Mouse (Mus musculus): ENCODE results near the gene Slc2a4. TPM values are rescaled to one million over a fixed set of nuclear protein-coding genes. Genes with fewer than 3 reads are reported as not detected.
"Not testable (repeated sequence)": the region's sequence is repeated elsewhere in the genome, so short reads cannot be mapped to it uniquely, and the experiment has no call there.

Gene Slc2a4
- total RNA-seq, 4 experiments from 2014 or later = 36.5 to 90.1 (median 50.0) TPM

DNA sequence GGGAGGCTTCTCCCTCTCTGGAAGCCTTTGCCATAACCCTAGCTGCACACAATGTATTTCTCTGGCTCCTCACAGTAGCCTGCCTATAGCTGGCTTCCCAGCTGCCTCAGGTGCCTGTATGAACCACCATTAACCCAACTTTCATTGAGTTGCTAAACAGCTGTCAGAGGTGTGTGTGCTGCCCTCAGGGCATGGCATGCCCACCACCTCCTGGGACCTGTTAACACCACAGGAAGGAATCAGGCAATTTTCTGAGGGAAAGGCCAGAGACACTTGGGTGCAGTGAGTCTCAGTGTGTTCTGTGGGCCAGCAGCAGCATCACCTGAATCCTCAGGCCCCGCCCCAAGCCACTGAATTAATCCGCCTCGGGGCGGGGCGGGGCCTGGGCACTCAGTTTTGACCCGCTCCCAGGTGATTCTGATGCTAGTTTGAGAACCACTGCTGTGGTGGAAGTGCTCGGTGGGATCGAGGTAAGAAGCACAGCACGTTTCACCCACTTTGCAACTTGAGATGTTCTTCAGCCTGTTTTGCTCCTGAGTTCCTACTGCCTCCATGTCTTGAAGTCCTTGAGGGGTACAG lies 9.5 kb downstream of the Slc2a4 start:
- DNase-seq = no peak

DNA sequence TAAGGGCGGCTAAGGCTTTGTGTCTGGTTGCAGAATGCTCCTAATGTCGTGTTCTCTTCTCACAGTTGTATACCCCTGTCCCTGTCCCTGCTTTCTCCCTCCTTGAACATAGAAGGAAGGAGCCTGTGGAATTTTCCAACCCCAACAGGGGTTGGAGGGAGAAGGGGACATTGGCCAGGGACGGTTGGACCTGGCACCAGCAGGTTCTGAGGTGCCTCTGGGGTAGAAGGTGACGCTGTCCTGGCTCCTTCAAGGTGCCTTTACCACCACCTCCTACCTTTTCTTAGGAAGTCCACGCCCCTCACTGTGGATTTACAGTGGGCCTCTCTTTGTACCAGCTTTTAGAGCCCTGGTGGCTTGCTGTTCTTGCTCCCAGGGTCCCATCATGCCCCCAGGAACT lies 10.2 kb downstream of the Slc2a4 start:
- DNase-seq = no peak

DNA sequence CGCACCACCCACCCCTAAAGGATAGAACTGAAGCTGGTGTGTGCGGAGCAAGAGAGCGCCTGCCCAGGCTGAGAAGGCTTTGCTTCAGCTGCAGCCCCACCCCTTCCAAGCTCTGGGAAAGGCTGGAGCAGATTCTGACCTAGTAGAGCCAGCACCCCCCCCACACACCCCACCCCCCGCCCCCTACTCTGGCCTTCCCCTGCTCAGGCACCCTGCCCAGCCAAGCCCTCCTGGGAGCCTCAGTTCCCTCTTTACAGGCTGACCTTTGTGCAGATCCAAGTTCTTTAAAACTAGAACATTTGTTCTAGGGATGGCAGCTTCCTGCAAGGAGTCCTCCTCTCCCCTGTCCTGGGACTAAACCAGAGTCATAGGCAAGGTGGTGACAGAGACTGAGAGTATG lies 10.6 kb downstream of the Slc2a4 start:
- no peak for DNase-seq

DNA sequence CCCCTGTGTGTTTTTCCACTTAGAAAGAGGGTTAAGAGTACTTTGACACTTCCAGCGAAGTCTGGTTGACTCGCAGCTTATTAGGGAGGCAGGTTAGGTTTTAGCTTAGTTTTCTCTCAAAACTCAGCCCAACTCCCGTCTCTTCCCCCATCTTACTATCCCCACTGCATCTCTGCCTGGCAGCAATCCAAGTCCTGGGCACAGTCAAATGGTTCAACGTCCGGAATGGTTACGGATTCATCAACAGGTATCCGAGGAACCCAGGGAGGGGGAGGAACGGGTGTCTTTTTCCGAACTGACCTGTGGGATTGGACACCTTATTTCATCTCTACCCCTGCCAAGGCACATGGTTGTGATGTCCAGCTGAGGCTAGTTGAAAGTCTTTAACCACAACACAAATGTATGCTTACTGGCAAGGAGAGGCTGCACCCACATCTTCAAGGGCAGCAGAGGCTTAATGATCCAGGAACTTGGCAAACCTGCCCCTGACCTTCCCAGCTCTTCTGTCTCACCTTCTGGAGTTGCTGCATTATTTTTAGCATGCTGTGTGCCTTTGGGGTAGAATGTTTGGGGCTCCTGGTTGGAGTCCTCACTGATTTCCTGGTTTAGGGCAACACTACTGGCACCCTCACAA lies 11.2 kb downstream of the Slc2a4 start:
- DNase-seq = no peak

- DNase-seq = no peak
Observed at GRCm38 (mm10) chr11:69936156-69936555, 11.8 kb downstream of the Slc2a4 start.

- DNase-seq = peak; percentile 79
Observed at GRCm38 (mm10) chr11:69935137-69935879, 12.7 kb downstream of the Slc2a4 start, which contains the start of gene Ybx2. TSS of gene Ybx2 (plus strand) at chr11:69935796.

GRCm38 (mm10) chr11:69934681-69935080 lies 13.3 kb downstream of the Slc2a4 start:
- no peak for DNase-seq

GRCm38 (mm10) chr11:69934169-69934568 lies 13.8 kb downstream of the Slc2a4 start:
- DNase-seq = peak; percentile 82

DNA sequence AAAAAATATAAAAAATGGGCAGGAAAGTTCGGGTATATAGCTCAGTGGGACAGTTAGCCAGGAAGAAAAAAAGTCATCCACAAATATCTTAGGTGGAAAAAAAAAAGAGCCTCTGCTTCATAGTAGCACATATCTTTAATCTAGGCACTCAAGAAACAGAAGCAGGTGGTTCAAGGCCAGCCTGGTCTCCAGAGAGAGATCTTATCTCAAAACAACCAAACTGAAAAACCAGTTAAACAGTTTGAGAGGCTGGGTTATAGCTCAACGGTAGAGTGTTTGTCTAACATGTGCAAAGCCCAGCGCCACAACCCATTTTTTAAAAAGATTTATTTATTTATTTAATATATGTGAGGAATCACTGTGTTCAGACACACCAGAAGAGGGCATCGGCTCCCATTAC lies 14.9 kb downstream of the Slc2a4 start:
- no peak for DNase-seq

DNA sequence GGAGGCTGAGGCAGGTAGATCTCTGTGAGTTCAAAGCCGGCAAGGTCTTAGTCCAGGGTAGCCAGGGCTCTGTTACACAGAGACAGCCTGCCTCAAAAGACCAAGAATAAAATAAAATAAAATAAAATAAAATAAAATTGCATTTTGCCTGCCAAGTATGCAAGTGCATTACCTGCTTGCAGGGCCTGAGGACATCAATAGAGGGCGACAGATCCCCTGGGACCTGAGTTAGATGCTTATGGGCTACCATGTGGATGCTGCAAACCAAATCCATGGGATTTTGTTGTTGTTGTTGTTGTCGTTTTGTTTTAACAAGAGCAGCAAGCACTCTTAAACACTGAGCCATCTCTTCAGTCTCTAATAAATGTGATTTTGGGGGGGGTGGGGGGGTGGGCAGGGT lies 15.7 kb downstream of the Slc2a4 start:
- DNase-seq = no peak

DNA sequence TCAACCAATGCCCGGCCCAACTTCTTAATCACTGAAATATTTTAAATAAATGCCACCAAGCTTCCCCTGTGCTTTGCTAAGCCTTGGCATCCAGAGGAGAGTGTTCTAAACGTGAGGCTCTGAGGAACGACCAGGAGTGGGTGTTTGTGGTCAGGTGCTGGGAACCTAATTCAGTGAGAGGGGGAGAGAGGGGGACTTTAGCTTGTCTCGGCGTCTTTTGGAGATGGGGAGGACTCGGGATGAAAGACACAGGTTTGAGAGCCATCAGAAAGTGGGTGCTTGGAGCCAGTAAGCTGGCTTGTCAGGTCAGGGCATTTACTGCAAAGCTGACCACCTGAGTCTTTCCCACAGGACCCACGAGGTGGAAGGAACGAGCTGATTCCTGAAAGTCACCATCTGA lies 16.2 kb downstream of the Slc2a4 start:
- DNase-seq = no peak

GRCm38 (mm10) chr11:69930967-69931537 lies 16.9 kb downstream of the Slc2a4 start:
- no peak for DNase-seq

DNA sequence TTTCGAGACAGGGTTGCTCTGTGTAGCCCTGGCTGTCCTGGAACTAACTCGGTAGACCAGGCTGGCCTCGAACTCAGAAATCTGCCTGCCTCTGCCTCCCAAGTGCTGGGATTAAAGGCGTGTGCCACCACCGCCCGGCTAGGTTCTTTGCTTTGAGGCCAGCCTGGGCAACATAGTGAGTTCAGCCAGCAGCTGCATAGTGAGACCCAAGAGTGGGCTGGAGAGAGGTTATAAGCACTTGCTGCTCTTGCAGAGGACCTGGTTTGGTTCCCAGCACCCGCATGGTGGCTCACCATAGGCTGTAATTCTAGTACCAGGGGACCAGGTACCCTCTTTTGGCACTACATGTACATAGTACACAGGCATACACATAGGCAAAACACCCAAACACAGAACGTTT lies 17.8 kb downstream of the Slc2a4 start:
- not testable (repeated sequence) for DNase-seq

GRCm38 (mm10) chr11:69929712-69930111 lies 18.3 kb downstream of the Slc2a4 start:
- DNase-seq = no peak

DNA sequence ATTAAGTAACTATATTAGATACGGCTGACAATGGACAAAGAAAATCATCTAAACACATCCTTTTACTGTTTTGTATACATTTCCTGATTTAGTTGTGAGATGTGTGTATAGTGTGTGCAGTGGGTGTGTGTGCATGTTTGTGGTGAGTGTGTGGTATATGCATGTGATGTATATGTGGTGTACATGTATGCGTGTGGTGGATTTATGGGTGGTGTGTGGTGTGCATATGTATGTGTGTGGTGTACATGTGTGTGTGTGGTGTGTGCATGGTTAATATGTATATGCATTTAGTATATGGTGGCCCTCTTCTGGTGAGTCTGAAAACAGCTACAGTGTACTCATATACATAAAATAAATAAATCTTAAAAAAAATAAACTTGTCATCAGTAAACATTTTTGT lies 20.5 kb downstream of the Slc2a4 start:
- no peak for DNase-seq

- DNase-seq = no peak
Observed at GRCm38 (mm10) chr11:69922796-69923195, 25.2 kb downstream of the Slc2a4 start.

DNA sequence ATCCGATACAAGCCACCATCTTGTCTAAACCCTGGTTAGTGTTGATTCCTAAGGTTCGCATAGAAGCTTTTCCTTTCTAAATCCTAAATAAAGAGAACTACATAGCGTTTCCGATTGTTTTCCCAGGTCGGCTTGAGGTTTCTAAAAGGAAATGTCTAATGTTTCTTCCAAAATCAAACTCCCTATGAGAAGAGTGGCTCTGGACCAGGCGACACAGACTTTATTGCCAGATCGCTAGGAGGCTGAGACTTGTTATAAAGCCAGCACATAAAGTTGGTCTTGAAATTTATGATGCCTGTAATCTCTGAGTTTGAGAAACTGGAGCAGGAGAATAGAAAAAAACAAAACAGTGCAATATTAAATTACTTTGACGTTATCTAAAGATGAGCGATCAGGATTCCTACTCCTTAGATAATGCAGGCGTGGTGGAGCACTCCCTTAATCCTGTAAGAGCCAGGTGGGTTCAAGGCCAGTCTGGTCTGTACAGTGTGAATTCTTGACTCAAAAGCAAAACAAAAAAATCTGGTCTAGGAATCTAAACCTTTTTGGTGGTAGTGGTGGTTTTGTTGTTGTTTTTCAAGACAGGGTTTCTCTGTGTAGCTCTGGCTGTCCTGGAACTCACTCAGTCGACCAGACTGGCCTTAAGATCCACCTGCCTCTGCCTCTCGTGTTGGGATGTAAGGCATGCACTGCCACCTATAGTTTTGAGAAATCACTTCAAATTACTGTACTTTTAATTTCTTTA lies 25.8 kb downstream of the Slc2a4 start:
- DNase-seq = no peak

- DNase-seq = peak; percentile 100
Observed at GRCm38 (mm10) chr11:69921114-69922011, 26.6 kb downstream of the Slc2a4 start, which contains the start of gene Eif5a. TSS of gene Eif5a (minus strand) at chr11:69921958.

GRCm38 (mm10) chr11:69920266-69921031 lies 27.5 kb downstream of the Slc2a4 start:
- peak; percentile 60 for DNase-seq

- DNase-seq = peak; percentile 81
Observed at GRCm38 (mm10) chr11:69919661-69920265, 28.2 kb downstream of the Slc2a4 start.
